10 mouse cellular contexts compared by ENCODE assay signal in genomic region chr10:61254761-61255160, GRCm38 (mm10). TPM values are rescaled to one million over a fixed set of nuclear protein-coding genes. Genes with fewer than 3 reads are reported as not detected.
DNase-seq lines count a peak whose midpoint lies in the region; ATAC-seq lines count a peak whose summit lies in the region.
"Had no signal": no experiment of that assay in that cellular context is flagged by ENCODE, and none has a peak within 500 bp of the region (broad histone marks: within the 10 kb centered on the region; RNA-seq: fewer than 3 reads in every experiment).

No protein-coding gene starts in this region.

- no peaks in the 10 kb centered on the region for H3K9me3 ChIP-seq in forebrain, embryonic 15.5 days
- peaks cover 6% of the 10 kb centered on the region; the same call in 1 of the 2 replicates for H3K9me3 ChIP-seq in forebrain, embryonic 10.5 days
- H3K9me3 ChIP-seq in midbrain, embryonic 14.5 days (ENCODE audit: control insufficient read depth, low read length), result peaks cover 2% of the 10 kb centered on the region; the same call in 1 of the 2 replicates
- no peaks in the 10 kb centered on the region for H3K9me3 ChIP-seq in midbrain, embryonic 15.5 days
- H3K9me3 ChIP-seq: limb, embryonic 12.5 days had no signal

- H3K4me2 ChIP-seq in forebrain, embryonic 15.5 days (replicated peaks), result no peak overlapping the region
- no peak overlapping the region for H3K4me2 ChIP-seq in midbrain, embryonic 14.5 days (ENCODE audit: low read length)
- no peak overlapping the region for H3K4me2 ChIP-seq in midbrain, embryonic 15.5 days
- H3K4me2 ChIP-seq: limb, embryonic 12.5 days had no signal

- no peak overlapping the region for H3K4me3 ChIP-seq in forebrain, embryonic 15.5 days
- H3K4me3 ChIP-seq in forebrain, embryonic 10.5 days, result no peak overlapping the region
- no peak overlapping the region for H3K4me3 ChIP-seq in midbrain, embryonic 14.5 days (replicated peaks; ENCODE audit: low read depth, low read length)
- no peak overlapping the region for H3K4me3 ChIP-seq in midbrain, embryonic 15.5 days
- H3K4me3 ChIP-seq: limb, embryonic 12.5 days had no signal

- H3K27me3 ChIP-seq in forebrain, embryonic 15.5 days, result no peaks in the 10 kb centered on the region
- no peaks in the 10 kb centered on the region for H3K27me3 ChIP-seq in forebrain, embryonic 10.5 days (ENCODE audit: poor library complexity, severe bottlenecking)
- no peaks in the 10 kb centered on the region for H3K27me3 ChIP-seq in midbrain, embryonic 14.5 days (ENCODE audit: control insufficient read depth, insufficient read depth, low read length)
- H3K27me3 ChIP-seq in midbrain, embryonic 15.5 days (replicated peaks), result no peaks in the 10 kb centered on the region
- H3K27me3 ChIP-seq: limb, embryonic 12.5 days had no signal

- peak overlapping the region; percentile 49; the same call in 1 of the 2 replicates for H3K27ac ChIP-seq in forebrain, embryonic 15.5 days (replicated peaks)
- H3K27ac ChIP-seq in forebrain, embryonic 10.5 days, result no peak overlapping the region
- H3K27ac ChIP-seq in midbrain, embryonic 14.5 days (replicated peaks; ENCODE audit: low read depth, low read length), result no peak overlapping the region
- no peak overlapping the region for H3K27ac ChIP-seq in midbrain, embryonic 15.5 days
- H3K27ac ChIP-seq: limb, embryonic 12.5 days had no signal

- peaks cover 17% of the 10 kb centered on the region for H3K4me1 ChIP-seq in forebrain, embryonic 15.5 days
- H3K4me1 ChIP-seq in forebrain, embryonic 10.5 days, result peaks cover 4% of the 10 kb centered on the region
- H3K4me1 ChIP-seq in midbrain, embryonic 14.5 days (ENCODE audit: control insufficient read depth, insufficient read depth, low read length), result no peaks in the 10 kb centered on the region
- no peaks in the 10 kb centered on the region for H3K4me1 ChIP-seq in midbrain, embryonic 15.5 days

- no peaks in the 10 kb centered on the region for H3K36me3 ChIP-seq in forebrain, embryonic 15.5 days
- H3K36me3 ChIP-seq in forebrain, embryonic 10.5 days (replicated peaks), result no peaks in the 10 kb centered on the region
- H3K36me3 ChIP-seq in midbrain, embryonic 14.5 days (ENCODE audit: control insufficient read depth, insufficient read depth, low read length), result no peaks in the 10 kb centered on the region
- no peaks in the 10 kb centered on the region for H3K36me3 ChIP-seq in midbrain, embryonic 15.5 days (replicated peaks)
- H3K36me3 ChIP-seq: limb, embryonic 12.5 days had no signal

- H3K9ac ChIP-seq in forebrain, embryonic 15.5 days (replicated peaks), result no peak overlapping the region
- H3K9ac ChIP-seq in midbrain, embryonic 14.5 days (replicated peaks; ENCODE audit: low read length), result no peak overlapping the region
- no peak overlapping the region for H3K9ac ChIP-seq in midbrain, embryonic 15.5 days
- H3K9ac ChIP-seq: limb, embryonic 12.5 days had no signal

- no peak; the same call in 1 of the 2 replicates for ATAC-seq in forebrain, embryonic 15.5 days (replicated peaks)
- no peak for ATAC-seq in midbrain, embryonic 14.5 days (ENCODE audit: low FRiP score, low TSS enrichment)
- ATAC-seq in midbrain, embryonic 15.5 days (replicated peaks), result no peak
- no peak for ATAC-seq in monocyte, adult 5-6 weeks (replicated peaks; ENCODE audit: insufficient number of reproducible peaks, low FRiP score, low TSS enrichment, poor library complexity, severe bottlenecking)
- ATAC-seq: midbrain, embryonic 16.5 days had no signal

- 57% methylated on average over 6 of the region's 6 CpGs for WGBS in forebrain, embryonic 15.5 days
- 93% methylated on average over 6 of the region's 6 CpGs for WGBS in forebrain, embryonic 10.5 days
- WGBS in midbrain, embryonic 14.5 days, result 75% methylated on average over 6 of the region's 6 CpGs
- WGBS in midbrain, embryonic 15.5 days, result 77% methylated on average over 6 of the region's 6 CpGs

- intact Hi-C loops in heart, postnatal 10 days (cut with DNase I), result no loop called here

- no peak for DNase-seq in forebrain, embryonic 10.5 days (ENCODE audit: extremely low spot score, low spot score)
- peak; percentile 46 for DNase-seq in midbrain, embryonic 14.5 days
- DNase-seq in heart, postnatal 10 days, result peak; percentile 71 to 73
- peak; percentile 77 to 79 for DNase-seq in right cerebral cortex, postnatal 10 days (ENCODE audit: low spot score in 2 of 2)
- DNase-seq in natural killer cell, adult 2 months (ENCODE audit: low spot score in 2 of 2), result no peak

RNA-seq across cellular contexts. Expression of gene Adamts14, which starts 18.5 kb away (rescaled TPM):
- polyA plus RNA-seq in forebrain, embryonic 15.5 days (2015; fragmentation: Nextera tagmentation; extraction: Ambion mirVana), result 0.13 and 0.20 TPM in 2 replicates
- polyA plus RNA-seq in forebrain, embryonic 10.5 days (2016; fragmentation: Nextera tagmentation; extraction: Ambion mirVana), result 0.27 and 0.30 TPM in 2 replicates
- polyA plus RNA-seq in midbrain, embryonic 14.5 days (2014; fragmentation: Nextera tagmentation; extraction: Ambion mirVana), result 0.15 and 0.22 TPM in 2 replicates
- polyA plus RNA-seq in midbrain, embryonic 15.5 days (2015; fragmentation: Nextera tagmentation; extraction: Ambion mirVana), result 0.36 and 0.43 TPM in 2 replicates
- total RNA-seq in heart, postnatal 10 days (2021), result 1 to 10 TPM; 4.9 to 7.1 TPM
- total RNA-seq in monocyte, adult 5-6 weeks (2017), result 25.6 to 108 TPM (median 30.9 TPM) in 3 replicates

RNA-seq across cellular contexts. Expression of gene Prf1, which starts 42.9 kb away (rescaled TPM):
- not detected in 2 replicates for polyA plus RNA-seq in forebrain, embryonic 15.5 days (2015; fragmentation: Nextera tagmentation; extraction: Ambion mirVana)
- not detected in 2 replicates for polyA plus RNA-seq in forebrain, embryonic 10.5 days (2016; fragmentation: Nextera tagmentation; extraction: Ambion mirVana)
- polyA plus RNA-seq in midbrain, embryonic 14.5 days (2014; fragmentation: Nextera tagmentation; extraction: Ambion mirVana), result not detected in 2 replicates
- 0.06 TPM in 1 of 2 replicates, not detected in the other for polyA plus RNA-seq in midbrain, embryonic 15.5 days (2015; fragmentation: Nextera tagmentation; extraction: Ambion mirVana)
- total RNA-seq in heart, postnatal 10 days (2021), result not detected
- total RNA-seq in monocyte, adult 5-6 weeks (2017), result 250 to 831 TPM (median 313 TPM) in 3 replicates
- polyA plus RNA-seq: limb, embryonic 12.5 days; midbrain, embryonic 16.5 days had no signal

Comparison
In these comparisons a context has a peak if more than half of its experiments do, and no peak if none do; other contexts are left out.
1. DNase-seq: peak in midbrain, embryonic 14.5 days (single experiment), heart, postnatal 10 days (2 of 2) and right cerebral cortex, postnatal 10 days (2 of 2); none in forebrain, embryonic 10.5 days (single experiment) and natural killer cell, adult 2 months (0 of 2).